Mouse (Mus musculus): Measurements from ENCODE around the gene Tnpo1. TPM values are rescaled to one million over a fixed set of nuclear protein-coding genes. Genes with fewer than 3 reads are reported as not detected.

The Tnpo1 gene
- polyA plus RNA-seq, 1 experiment from 2014 or later: 65.0 TPM

DNA sequence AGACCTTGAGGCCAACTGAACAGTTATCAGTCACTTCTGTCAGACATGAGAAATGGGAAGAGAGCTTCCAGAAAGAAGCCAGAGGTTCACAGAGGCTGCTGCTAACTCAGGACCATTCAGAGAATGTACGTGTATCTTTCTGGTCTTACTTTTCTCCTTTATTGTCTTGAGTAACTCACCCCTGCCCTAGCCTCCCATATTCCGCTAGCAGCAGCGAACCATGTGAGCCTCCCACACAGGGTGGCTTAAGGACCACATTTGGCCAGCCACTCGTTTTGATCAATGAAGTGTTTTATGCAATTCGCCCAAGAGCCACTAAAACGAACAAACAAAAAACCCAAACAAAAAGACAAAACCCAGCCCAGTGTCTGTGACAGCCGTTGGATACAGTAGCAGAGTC, 25.8 kb upstream of the Tnpo1 start:
- no peaks in the 10 kb centered on the region for H3K9me3 ChIP-seq
- no peaks in the 10 kb centered on the region for H3K27me3 ChIP-seq
- no peaks in the 10 kb centered on the region for H3K4me1 ChIP-seq
- H3K36me3 ChIP-seq: no peaks in the 10 kb centered on the region
- no peak overlapping the region for H3K4me3 ChIP-seq
- whole genome bisulfite sequencing: 77% methylated on average over 7 of the region's 7 CpGs
- no peak overlapping the region for H3K4me2 ChIP-seq
- no peak overlapping the region for H3K9ac ChIP-seq
- H3K27ac ChIP-seq: no peak overlapping the region
- no peak for ATAC-seq (ENCODE audit: insufficient number of reproducible peaks, insufficient read depth, low FRiP score, low TSS enrichment, low read depth)

DNA sequence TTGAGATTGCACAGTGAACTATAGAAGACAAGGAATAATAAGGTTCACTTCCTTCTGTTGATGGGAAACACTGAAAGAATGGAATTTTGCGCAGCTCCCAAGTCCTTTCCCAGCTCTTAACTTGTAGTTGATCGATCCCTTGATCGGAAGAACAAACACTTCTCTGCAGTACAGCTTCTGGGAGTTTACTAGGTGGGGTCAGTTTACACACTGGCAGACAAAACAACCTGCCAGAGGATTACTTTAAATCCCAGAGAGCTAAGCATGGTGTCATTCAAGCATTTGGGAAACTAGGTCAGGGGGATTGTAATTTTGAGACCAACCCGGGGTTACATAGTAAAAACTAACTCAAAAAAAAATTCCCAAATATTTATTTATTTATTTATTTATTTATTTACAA, 22.0 kb upstream of the Tnpo1 start:
- no peak overlapping the region for H3K4me3 ChIP-seq
- no peak overlapping the region for H3K9ac ChIP-seq
- WGBS: 60% methylated on average over 4 of the region's 4 CpGs
- no peak overlapping the region for H3K4me2 ChIP-seq
- no peak for ATAC-seq (ENCODE audit: insufficient number of reproducible peaks, insufficient read depth, low FRiP score, low TSS enrichment, low read depth)
- no peaks in the 10 kb centered on the region for H3K4me1 ChIP-seq
- no peaks in the 10 kb centered on the region for H3K36me3 ChIP-seq
- no peak overlapping the region for H3K27ac ChIP-seq
- no peaks in the 10 kb centered on the region for H3K9me3 ChIP-seq
- no peaks in the 10 kb centered on the region for H3K27me3 ChIP-seq

DNA sequence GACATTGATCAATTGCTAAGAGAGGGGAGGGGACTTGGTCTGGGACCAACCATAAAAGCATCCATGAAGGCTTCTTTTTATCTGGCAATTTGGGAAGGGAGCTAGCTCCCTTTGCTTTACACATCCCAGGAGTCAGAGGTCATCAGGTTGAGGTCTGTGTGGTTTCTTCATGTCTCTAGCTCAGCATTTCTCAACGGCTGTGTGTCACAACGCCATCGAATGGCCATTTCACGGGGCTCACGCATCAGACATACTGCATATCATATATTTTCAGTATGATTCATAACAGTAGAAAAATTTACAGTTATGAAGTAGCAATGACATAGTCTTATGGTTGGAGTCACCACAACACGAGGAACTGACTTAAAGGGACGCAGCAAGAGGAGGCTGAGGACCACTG, 20.2 kb upstream of the Tnpo1 start:
- no peaks in the 10 kb centered on the region for H3K36me3 ChIP-seq
- no peak overlapping the region for H3K27ac ChIP-seq
- H3K9me3 ChIP-seq: no peaks in the 10 kb centered on the region
- 0 out of 2 replicates have a peak, but pooled peaks cover 3% of the 10 kb centered on the region for H3K4me1 ChIP-seq
- H3K4me3 ChIP-seq: no peak overlapping the region
- ATAC-seq (ENCODE audit: insufficient number of reproducible peaks, insufficient read depth, low FRiP score, low TSS enrichment, low read depth): no peak
- no peak overlapping the region for H3K4me2 ChIP-seq
- no peak overlapping the region for H3K9ac ChIP-seq
- no peaks in the 10 kb centered on the region for H3K27me3 ChIP-seq
- WGBS: 85% methylated on average over 7 of the region's 7 CpGs

DNA sequence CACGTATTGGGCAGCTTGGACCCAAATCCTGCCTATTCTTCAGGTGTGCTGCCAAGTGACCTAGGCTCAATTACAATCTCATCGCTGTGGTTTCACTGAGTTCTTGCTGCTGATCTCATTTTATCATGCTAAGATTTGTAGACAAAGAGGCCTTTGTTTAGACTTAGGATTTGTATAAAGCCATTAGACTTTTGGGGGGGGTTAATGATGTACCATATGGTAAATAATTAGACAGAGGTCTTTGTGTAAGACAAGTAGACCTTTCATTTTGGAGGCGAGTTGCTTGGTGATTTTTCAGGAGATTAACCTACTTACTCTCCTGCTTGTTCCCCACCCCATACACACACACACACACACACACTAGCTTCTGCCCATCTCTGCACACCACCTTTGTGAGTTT, 19.7 kb upstream of the Tnpo1 start:
- no peak overlapping the region for H3K4me3 ChIP-seq
- WGBS: 52% methylated on average over 3 of the region's 3 CpGs
- H3K4me2 ChIP-seq: no peak overlapping the region
- H3K27ac ChIP-seq: no peak overlapping the region
- 0 out of 2 replicates have a peak, but pooled peaks cover 3% of the 10 kb centered on the region for H3K4me1 ChIP-seq
- no peaks in the 10 kb centered on the region for H3K36me3 ChIP-seq
- ATAC-seq (ENCODE audit: insufficient number of reproducible peaks, insufficient read depth, low FRiP score, low TSS enrichment, low read depth): no peak
- H3K27me3 ChIP-seq: no peaks in the 10 kb centered on the region
- H3K9me3 ChIP-seq: no peaks in the 10 kb centered on the region
- no peak overlapping the region for H3K9ac ChIP-seq

DNA sequence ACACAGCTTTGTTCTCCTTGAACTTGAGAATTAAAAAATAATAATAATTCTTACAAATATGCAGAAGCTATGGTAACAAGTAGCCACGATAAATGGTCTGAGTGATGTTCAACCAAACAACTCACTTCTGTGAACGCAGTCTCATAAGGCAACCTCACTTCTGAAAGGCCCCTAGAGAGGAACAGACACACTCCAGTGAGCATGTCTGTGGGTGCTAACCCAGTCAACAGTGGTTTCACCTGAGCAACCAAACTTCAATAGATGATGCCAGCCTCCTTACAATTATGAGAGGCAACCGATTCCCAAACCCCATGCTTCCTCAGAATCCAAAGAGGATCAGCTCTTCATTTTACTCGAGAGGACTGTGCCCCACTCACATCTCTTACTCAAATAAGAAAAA, 19.2 kb upstream of the Tnpo1 start:
- no peak overlapping the region for H3K27ac ChIP-seq
- no peak overlapping the region for H3K9ac ChIP-seq
- no peak for ATAC-seq (ENCODE audit: insufficient number of reproducible peaks, insufficient read depth, low FRiP score, low TSS enrichment, low read depth)
- H3K27me3 ChIP-seq: no peaks in the 10 kb centered on the region
- no peaks in the 10 kb centered on the region for H3K36me3 ChIP-seq
- 90% methylated on average over 4 of the region's 4 CpGs for WGBS
- H3K4me2 ChIP-seq: no peak overlapping the region
- no peaks in the 10 kb centered on the region for H3K9me3 ChIP-seq
- H3K4me3 ChIP-seq: no peak overlapping the region
- 0 out of 2 replicates have a peak, but pooled peaks cover 3% of the 10 kb centered on the region for H3K4me1 ChIP-seq

DNA sequence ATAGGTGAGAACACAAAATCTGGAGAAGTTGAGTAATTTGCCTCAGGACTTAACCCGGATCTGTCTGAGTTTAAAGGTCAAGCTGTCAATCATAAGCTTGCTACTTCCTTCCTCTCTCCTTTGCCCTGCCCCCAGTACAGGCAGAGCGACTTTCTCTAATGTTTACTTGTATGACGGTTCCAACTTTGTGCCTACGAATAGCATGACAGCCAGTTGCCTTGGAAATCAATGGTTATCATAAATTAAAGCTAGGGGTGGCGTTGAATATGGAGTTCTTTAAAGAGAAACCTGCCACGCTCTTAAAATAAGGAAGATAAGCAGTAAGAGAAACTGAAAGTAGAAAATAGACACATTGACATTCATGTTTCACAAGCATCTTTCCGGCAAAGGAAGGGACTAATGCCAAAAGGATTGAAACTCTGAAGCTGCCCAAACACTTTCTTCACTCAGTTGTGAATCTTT, 18.5 kb upstream of the Tnpo1 start:
- H3K9me3 ChIP-seq: no peaks in the 10 kb centered on the region
- no peaks in the 10 kb centered on the region for H3K36me3 ChIP-seq
- WGBS: 78% methylated on average over 7 of the region's 7 CpGs
- ATAC-seq (ENCODE audit: insufficient number of reproducible peaks, insufficient read depth, low FRiP score, low TSS enrichment, low read depth): no peak
- no peak overlapping the region for H3K4me2 ChIP-seq
- H3K4me3 ChIP-seq: no peak overlapping the region
- 0 out of 2 replicates have a peak, but pooled peaks cover 3% of the 10 kb centered on the region for H3K4me1 ChIP-seq
- H3K9ac ChIP-seq: no peak overlapping the region
- no peaks in the 10 kb centered on the region for H3K27me3 ChIP-seq
- no peak overlapping the region for H3K27ac ChIP-seq

DNA sequence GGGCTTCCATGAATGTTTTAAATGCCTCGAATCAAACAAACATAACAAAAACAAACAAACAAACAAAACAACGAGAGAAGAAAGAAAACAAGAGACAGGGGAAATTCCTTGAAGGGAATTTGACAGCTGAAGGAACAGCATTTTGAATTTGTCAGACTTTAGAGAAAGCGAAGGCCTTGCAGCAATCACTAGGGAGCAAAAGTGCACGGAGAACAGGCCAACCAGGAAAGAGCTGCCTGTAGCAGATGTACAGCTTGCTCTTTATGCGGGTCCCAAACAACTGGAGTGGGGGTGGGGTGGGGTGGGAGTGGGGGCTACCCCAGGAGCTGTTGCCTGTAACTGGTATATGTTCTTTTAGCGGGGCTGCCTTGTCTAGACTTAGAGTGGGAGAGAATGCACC, 16.2 kb upstream of the Tnpo1 start:
- no peaks in the 10 kb centered on the region for H3K27me3 ChIP-seq
- H3K4me3 ChIP-seq: no peak overlapping the region
- no peak overlapping the region for H3K27ac ChIP-seq
- no peak for ATAC-seq (ENCODE audit: insufficient number of reproducible peaks, insufficient read depth, low FRiP score, low TSS enrichment, low read depth)
- H3K4me2 ChIP-seq: no peak overlapping the region
- no peak overlapping the region for H3K9ac ChIP-seq
- H3K9me3 ChIP-seq: no peaks in the 10 kb centered on the region
- no peaks in the 10 kb centered on the region for H3K36me3 ChIP-seq
- 53% methylated on average over 6 of the region's 6 CpGs for WGBS
- 0 out of 2 replicates have a peak, but pooled peaks cover 3% of the 10 kb centered on the region for H3K4me1 ChIP-seq

DNA sequence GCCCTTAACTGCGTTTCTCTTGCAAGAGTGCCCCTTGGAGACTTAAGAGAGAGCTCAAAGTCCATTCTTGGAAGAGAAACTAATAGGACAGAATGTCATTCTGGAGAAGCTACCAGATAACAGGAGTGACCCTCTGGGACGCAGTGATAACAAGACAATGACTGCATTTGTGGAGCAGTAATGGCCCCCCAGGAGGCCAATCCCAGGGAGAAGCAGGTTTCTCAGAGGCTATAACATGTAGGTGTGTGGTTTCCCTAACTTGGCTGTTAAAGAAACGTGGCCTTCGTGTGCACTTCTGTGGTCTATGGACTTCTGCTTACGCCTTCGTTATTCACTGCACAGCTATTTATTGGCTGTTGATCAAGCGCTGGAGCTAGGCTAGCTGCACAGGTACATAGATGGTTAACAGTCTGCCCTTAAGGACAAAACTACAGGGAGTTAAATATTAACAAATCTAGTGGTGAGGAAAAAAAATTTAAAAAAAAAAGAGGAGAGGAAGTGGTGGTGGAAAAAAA, 15.7 kb upstream of the Tnpo1 start:
- H3K27me3 ChIP-seq: no peaks in the 10 kb centered on the region
- no peak overlapping the region for H3K4me3 ChIP-seq
- H3K9ac ChIP-seq: no peak overlapping the region
- WGBS: 83% methylated on average over 7 of the region's 7 CpGs
- no peaks in the 10 kb centered on the region for H3K9me3 ChIP-seq
- no peaks in the 10 kb centered on the region for H3K36me3 ChIP-seq
- no peak overlapping the region for H3K27ac ChIP-seq
- no peak overlapping the region for H3K4me2 ChIP-seq
- no peak for ATAC-seq (ENCODE audit: insufficient number of reproducible peaks, insufficient read depth, low FRiP score, low TSS enrichment, low read depth)
- H3K4me1 ChIP-seq: 0 out of 2 replicates have a peak, but pooled peaks cover 3% of the 10 kb centered on the region

DNA sequence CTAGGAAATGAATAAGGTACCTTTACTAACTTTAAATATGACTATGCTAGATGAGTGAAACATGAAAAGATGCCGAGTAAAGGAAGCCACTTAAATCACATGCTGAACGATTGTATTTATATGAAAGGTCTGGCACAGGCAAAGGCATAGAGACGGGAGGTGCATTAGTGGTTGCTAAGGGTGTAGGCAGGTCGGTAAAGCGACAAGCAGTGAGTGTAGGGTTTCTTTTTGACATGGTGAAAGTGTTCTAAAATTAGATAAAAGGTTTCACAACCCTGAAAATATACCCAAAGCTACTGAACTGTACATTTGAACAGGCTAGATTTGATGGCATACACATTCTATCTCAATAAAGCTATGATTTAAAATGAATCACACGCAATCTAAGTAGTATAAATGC, 10.9 kb upstream of the Tnpo1 start:
- WGBS: 74% methylated on average over 6 of the region's 6 CpGs
- no peak overlapping the region for H3K9ac ChIP-seq
- ATAC-seq (ENCODE audit: insufficient number of reproducible peaks, insufficient read depth, low FRiP score, low TSS enrichment, low read depth): no peak
- H3K4me3 ChIP-seq: no peak overlapping the region
- H3K27ac ChIP-seq: no peak overlapping the region
- no peak overlapping the region for H3K4me2 ChIP-seq
- H3K27me3 ChIP-seq: no peaks in the 10 kb centered on the region
- no peaks in the 10 kb centered on the region for H3K9me3 ChIP-seq
- H3K4me1 ChIP-seq: no peaks in the 10 kb centered on the region
- no peaks in the 10 kb centered on the region for H3K36me3 ChIP-seq

DNA sequence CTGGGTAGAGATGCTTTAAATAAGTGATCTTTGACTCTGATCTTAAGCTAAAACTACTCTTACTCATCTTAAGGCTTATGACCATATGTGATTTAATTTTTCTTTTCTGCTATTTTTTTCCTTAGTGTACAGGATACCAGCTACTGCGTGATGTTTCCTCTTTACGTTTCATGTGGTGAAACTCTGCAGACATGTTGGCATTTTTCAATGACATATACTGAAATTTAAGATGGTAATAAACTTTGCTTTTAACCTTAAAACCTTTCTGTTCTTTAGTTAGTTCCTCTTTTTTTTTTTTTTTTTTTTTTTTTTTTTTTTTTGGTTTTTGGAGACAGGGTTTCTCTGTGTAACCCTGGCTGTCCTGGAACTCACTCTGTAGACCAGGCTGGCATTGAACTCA, 2.7 kb upstream of the Tnpo1 start:
- no peak for ATAC-seq (ENCODE audit: insufficient number of reproducible peaks, insufficient read depth, low FRiP score, low TSS enrichment, low read depth)
- WGBS: 88% methylated on average over 2 of the region's 2 CpGs
- H3K9ac ChIP-seq: no peak overlapping the region
- H3K4me2 ChIP-seq: no peak overlapping the region
- no peak overlapping the region for H3K4me3 ChIP-seq
- H3K27ac ChIP-seq: no peak overlapping the region
- no peaks in the 10 kb centered on the region for H3K9me3 ChIP-seq
- 0 out of 2 replicates have a peak, but pooled peaks cover 2% of the 10 kb centered on the region for H3K36me3 ChIP-seq
- H3K27me3 ChIP-seq: no peaks in the 10 kb centered on the region
- H3K4me1 ChIP-seq: peaks cover 13% of the 10 kb centered on the region

DNA sequence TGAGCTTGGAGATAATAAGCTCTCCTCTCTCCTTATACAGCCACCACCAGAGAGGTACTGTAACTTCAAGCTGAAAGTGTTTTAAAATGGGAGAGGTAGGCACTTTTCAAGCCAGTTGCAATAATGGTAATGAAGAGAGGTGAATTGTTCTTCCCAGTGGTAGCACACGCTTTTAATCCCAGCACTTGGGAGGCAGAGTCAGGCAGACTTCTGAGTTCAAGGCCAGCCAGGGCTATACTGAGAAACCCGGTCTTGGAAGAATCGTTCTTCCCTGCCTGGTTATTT, 716 bp upstream of the Tnpo1 start:
- peak overlapping the region; percentile 80 for H3K4me2 ChIP-seq
- H3K4me3 ChIP-seq: peak overlapping the region; percentile 98
- H3K27me3 ChIP-seq: no peaks in the 10 kb centered on the region
- peak overlapping the region; percentile 100; the same call in 1 of the 2 replicates for H3K9ac ChIP-seq
- WGBS: 76% methylated on average over 3 of the region's 3 CpGs
- peaks cover 28% of the 10 kb centered on the region for H3K4me1 ChIP-seq
- ATAC-seq (ENCODE audit: insufficient number of reproducible peaks, insufficient read depth, low FRiP score, low TSS enrichment, low read depth): no peak
- peaks cover 13% of the 10 kb centered on the region for H3K36me3 ChIP-seq
- H3K27ac ChIP-seq: peak overlapping the region; percentile 98; the same call in 1 of the 2 replicates
- no peaks in the 10 kb centered on the region for H3K9me3 ChIP-seq

DNA sequence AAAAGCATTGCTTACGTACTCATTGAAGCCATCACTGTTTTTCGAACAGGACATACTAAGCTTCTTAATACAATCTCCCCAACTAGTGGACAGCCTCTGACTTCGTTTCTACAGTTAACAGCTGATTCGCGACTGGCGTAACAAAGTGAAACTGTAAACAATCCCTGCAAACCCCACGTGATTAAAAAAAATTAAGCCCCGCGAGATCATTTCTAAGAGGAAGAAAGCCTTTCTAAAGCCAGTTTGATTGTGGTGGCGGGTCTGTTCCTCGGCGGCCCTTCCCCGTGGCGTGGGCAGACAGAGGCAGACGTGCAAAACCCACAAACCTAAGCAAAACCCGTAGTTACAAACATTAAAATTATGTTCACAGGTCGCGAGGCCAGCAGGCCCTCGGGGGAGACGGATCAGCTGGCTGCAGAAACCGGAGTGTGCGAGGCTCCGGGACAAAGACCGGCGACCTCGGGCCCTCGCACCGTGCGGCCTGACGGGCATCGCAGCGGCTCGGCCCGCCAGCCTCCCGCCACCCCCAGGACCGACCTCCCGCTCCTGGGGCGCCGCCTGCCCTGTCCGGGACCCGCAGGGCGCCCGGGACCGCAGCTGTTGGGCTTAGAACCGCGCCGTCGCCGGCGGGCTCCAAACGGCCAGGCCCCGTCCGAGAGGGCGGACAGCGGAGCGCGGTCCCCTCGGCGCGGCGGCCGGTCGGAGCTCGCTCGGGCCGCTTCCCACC, 535 bp downstream of the Tnpo1 start:
- Histone ChIP-seq H3K4me1 (peaks cover 37% of the 10 kb centered on the region), H3K9ac (peak overlapping the region; percentile 100), H3K27ac (peak overlapping the region; percentile 98), H3K9me3 (no peaks in the 10 kb centered on the region), H3K4me3 (peak overlapping the region; percentile 98), H3K4me2 (peak overlapping the region; percentile 80), H3K36me3 (peaks cover 21% of the 10 kb centered on the region), H3K27me3 (no peaks in the 10 kb centered on the region)
- ATAC-seq (ENCODE audit: insufficient number of reproducible peaks, insufficient read depth, low FRiP score, low TSS enrichment, low read depth): peak; percentile 65; the same call in 1 of the 2 replicates
- WGBS: under 1% methylated on average over 57 of the region's 66 CpGs
